Mouse (Mus musculus): ENCODE measurements around the gene Fgf18. TPM values are rescaled to one million over a fixed set of nuclear protein-coding genes. Genes with fewer than 3 reads are reported as not detected.

Fgf18 gene
- total RNA-seq, 1 experiment from 2014 or later: 2.1 TPM

DNA sequence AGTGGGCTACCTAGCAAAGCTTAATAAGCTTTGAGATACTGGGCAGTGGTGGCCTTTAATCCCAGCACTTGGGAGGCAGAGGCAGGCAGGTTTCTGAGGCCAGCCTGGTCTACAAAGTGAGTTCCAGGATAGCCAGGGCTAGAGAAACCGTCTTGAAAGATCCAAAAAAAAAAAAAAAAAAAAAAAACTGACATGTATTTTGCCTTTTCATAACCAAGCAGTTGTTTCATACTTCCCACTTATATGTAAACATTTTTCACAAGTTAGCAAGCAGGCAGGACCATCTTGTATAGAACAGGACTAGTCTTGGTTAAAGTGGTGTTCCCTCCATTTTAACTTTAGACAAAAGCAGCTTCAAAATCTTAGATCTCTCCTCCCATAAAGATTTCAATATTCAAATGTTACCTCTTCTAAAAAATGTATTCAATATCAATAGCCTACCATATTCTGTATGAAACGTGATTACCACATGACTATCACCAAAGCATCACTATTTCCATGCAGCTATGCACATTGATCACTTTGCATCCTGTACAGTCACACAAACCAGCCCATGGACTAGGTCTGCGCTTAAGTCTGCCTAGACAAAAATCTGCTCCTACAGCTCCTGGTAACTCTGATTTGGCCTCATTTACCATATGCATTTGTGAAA, 4.1 kb upstream of the Fgf18 start:
- DNase-seq: no peak

GRCm38 (mm10) chr11:33150364-33150763, 3.2 kb upstream of the Fgf18 start:
- DNase-seq: no peak

- no peak for DNase-seq
These were observed 2.3 kb upstream of the Fgf18 start for GRCm38 (mm10) chr11:33149453-33149852.

- no peak for DNase-seq
These were observed 1.9 kb upstream of the Fgf18 start for GRCm38 (mm10) chr11:33149088-33149436.

GRCm38 (mm10) chr11:33148338-33149087, 1.3 kb upstream of the Fgf18 start:
- DNase-seq: peak; percentile 89

DNA sequence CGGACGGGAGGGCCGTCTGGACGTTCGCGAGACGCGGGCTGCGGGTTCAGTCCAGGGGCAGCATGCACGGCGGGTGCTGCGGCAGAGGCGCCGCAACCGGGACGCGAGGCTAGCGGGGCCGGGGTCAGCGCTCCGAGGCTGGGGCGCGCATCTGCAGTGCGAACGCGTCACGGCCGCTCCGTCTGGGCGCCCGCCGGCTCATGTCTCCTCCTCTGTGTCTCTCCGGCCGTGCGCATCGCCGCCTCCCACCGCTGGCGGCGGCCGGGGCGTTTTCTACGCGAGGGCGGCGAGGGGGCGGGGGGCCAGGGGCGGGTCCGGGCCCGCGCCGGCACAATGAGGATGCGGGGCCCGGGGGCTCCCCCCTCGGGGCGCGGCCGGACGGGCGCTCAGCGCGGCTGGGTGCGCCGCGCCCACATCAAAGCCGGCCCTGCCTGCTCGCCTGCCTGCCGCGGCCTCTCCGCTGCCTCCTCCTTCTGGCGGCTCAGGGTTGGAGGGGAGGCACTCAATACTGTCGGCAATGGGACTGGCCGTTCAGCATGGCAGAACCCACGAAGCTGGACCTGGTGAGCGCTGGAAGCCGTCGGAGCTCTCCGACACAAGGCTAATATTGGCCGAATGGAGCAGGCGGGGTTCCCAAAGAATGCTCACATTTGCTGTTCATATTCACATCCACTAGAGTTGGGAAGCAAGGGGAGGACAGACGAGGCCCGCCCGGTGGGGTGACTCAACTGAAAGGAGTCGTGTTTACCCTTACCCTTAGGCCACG, 555 bp upstream of the Fgf18 start:
- DNase-seq: peak; percentile 66

DNA sequence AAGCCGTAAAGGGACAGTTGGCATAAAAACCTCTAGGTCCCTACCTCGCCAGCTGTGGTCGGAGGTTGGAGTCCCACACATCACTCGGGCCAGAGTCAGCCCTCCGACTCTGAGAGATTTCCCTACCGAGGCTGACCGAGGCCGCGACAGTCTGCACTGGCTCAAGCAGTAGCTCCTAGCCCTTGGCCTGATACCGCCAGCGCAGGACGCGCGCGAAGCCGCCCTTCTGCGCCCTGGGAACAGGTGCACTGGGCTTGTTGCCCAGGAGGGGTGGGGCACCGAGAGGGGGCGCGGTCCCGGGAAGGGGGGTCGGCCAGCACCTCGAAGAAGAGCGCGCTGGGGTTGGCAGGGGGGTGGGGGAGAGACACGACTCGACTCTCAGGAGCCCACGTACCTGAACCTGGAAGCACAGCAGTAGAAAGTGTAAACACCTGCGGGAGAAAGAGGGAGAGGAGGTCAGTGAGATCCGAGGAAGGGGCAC, 509 bp downstream of the Fgf18 start:
- peak; percentile 49 for DNase-seq

DNA sequence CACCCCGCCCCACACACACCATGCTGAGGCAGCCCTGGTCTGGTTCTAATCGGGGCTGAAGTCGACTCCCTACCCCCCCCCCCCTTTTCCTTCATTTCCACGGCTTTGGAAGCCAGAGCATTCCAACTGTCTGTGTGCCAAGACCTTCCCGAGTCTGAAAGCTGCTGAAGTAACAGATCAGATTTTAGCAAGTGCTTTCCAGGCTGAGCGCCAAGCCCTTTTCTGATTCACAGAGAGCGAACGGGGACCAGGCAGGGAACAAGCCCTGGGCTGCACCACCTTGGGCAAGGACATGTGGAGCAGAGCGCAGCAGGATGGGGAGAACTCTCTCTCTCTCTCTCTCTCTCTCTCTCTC, 1.1 kb downstream of the Fgf18 start:
- peak; percentile 91 for DNase-seq

DNA sequence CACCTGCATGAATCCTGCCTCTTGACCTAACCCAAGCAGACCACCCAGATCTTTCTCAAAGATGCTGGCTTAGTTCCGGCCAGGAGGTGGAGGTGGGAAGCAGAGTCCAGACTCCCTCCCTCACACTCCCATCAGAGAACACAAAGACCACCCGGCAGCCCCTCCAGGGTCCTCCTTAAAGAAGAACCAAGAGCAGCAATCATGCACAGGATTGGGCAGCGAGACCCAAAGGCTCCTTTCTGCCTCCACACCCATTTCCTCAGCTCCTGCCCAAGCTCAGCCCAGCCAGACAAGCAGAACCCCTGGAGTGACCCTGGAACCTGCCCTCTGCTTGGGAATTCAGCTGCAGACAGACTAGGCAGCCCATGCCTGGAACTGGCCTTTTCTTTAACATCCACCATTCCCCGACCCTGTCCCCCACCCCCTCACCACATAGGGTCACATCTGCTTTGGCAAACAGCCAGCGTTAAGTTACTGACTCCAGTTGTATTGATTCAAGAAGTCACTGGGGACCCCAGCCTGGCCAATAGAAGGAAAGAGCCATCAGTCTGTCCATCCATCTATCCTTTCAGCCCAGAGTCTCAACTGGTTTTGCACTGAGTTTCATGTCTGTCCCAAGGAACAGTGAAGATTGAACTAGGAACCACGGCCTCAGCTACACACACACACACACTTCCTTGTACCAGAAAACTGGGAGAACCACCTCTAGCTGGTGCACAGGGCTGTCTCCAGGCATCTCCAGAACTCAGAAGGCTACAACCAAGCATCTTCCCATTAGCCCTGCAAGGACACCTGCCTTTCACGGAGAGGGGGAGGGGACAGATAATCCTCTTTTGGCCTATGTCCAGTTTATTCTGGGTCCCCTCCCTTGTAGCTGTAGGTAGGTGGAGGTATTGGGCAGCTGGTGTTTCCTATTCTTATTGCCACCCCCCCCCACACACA, 1.7 kb downstream of the Fgf18 start:
- DNase-seq: no peak

GRCm38 (mm10) chr11:33143906-33144305, 3.3 kb downstream of the Fgf18 start:
- DNase-seq: no peak

DNA sequence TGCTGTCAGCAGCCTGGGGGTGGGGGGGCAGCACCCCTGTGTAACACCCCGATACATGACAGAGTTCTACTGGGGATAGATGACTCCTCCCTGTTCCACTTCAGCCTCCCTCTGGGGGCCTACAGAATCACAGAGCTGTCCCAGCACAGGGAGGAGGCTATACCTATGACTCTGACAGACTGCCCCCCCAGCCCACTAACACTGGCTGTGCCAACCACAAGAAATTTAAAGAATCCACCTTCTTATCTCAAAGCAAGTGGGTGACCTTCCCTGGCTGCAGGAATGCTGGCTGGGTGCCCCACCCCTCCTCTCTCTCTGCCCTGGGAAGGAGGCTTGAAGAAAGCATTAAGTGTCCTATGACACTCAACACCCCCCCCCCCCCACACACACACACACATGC, 4.4 kb downstream of the Fgf18 start:
- peak; percentile 57 for DNase-seq

- no peak for DNase-seq
These were observed 7.1 kb downstream of the Fgf18 start for GRCm38 (mm10) chr11:33140111-33140460.

GRCm38 (mm10) chr11:33139458-33140110, 7.6 kb downstream of the Fgf18 start:
- DNase-seq: no peak

GRCm38 (mm10) chr11:33138686-33139085, 8.5 kb downstream of the Fgf18 start:
- no peak for DNase-seq

- DNase-seq: no peak
These were observed 12.7 kb downstream of the Fgf18 start for GRCm38 (mm10) chr11:33134391-33134986.

DNA sequence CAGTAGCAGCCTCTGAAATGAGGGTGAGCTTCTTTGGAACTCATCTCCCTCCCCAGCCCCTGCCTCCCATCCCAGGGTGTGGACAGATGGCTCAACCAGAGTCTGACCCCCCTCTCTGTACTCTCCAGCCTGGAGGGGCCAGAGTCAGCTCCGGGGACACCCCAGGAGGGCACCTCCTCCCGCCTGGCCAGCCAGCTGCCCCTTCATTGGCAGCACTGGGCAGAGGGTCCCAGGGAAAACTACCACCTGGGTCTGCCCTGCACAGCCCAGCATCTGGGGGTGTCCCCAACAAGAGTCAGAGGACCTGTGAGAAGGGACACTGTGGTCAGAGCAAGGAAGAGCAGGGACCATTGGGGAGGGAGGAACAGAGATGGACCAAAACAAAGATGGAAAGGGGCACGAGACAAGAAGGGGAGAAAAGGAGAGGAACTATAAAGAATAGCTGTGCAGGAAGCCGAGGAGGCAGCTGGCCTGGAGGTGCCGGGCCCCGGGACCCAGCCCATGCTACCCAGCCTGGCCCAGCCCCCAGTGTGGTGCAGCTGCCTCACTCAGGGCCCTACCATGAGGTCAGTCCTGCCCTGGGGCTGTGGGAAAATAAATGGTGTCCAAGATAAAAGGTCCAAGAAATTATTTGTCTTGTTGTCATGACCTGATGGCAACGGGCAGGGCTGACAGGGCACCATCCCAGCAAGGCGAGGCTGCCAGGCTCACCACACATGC, 14.4 kb downstream of the Fgf18 start:
- DNase-seq: no peak

DNA sequence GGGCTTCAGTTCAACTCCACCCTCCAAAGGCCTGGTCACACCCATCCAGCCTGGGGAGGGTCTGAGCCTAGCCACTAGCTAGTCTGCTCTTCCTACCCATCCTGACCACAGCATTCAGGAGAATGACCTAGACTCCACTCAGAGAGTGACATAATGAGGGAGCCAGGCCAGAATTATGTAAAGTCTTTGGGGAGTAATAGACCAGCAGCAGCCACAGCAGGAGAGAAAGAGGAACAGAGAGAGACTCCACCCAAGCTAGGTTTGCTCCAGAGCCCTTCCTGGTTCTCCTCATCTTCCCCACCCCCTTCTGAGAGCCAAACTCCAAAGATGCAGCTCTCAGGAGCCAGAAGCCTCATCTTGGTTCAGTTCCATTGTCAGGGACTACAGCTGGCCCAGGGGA, 20.1 kb downstream of the Fgf18 start:
- no peak for DNase-seq

GRCm38 (mm10) chr11:33122575-33123268, 24.5 kb downstream of the Fgf18 start:
- peak; percentile 72 for DNase-seq

GRCm38 (mm10) chr11:33119556-33119955, 27.6 kb downstream of the Fgf18 start:
- no peak for DNase-seq

GRCm38 (mm10) chr11:33119116-33119515, 28.1 kb downstream of the Fgf18 start:
- no peak for DNase-seq
